Mouse (Mus musculus) CH12.LX (cell line): ENCODE results near the gene Ramp2.

Source experiments
- BHLHE40 ChIP-seq: IDR thresholded peaks from 2 replicates; pipeline ENCODE4 v1.6.1; 2011; ENCODE audit warnings: mild to moderate bottlenecking, low read depth, low read length, improper control_type of control experiment
- CTCF ChIP-seq, 2 experiments: IDR thresholded peaks in 1 of 2; conservative IDR thresholded peaks in 1 of 2; 2 replicates each; pipeline ENCODE4 v1.5.1; 2011 to 2012; ENCODE audit warnings: low read depth in 2 of 2, low read length in 2 of 2, improper control_type of control experiment in 1 of 2, inconsistent platforms in 1 of 2, mild to moderate bottlenecking in 1 of 2, moderate library complexity in 1 of 2
- ETS1 ChIP-seq: conservative IDR thresholded peaks from 2 replicates; pipeline ENCODE4 v1.6.1; 2012; ENCODE audit warnings: low read depth, mild to moderate bottlenecking, inconsistent platforms, low read length, improper control_type of control experiment, moderate library complexity
- MEF2A ChIP-seq: IDR thresholded peaks from 2 replicates; pipeline ENCODE4 v1.6.1; 2014; ENCODE audit warnings: low read depth, mild to moderate bottlenecking, inconsistent platforms, low read length, improper control_type of control experiment, borderline replicate concordance
- MXI1 ChIP-seq: IDR thresholded peaks from 2 replicates; pipeline ENCODE4 v1.6.1; 2011; ENCODE audit warnings: mild to moderate bottlenecking, low read depth, low read length, improper control_type of control experiment
- NRF1 ChIP-seq: IDR thresholded peaks from 2 replicates; pipeline ENCODE4 v1.6.1; 2014; ENCODE audit warnings: low read depth, mild to moderate bottlenecking, inconsistent platforms, low read length, improper control_type of control experiment, moderate library complexity
- POLR2A ChIP-seq: IDR thresholded peaks from 2 replicates; pipeline ENCODE4 v1.6.1; 2011; ENCODE audit warnings: low read depth, mild to moderate bottlenecking, improper control_type of control experiment, low read length
- SMC3 ChIP-seq: IDR thresholded peaks from 2 replicates; pipeline ENCODE4 v1.6.1; 2011; ENCODE audit warnings: low read depth, low read length, improper control_type of control experiment
- TCF12 ChIP-seq: IDR thresholded peaks from 2 replicates; pipeline ENCODE4 v1.6.1; 2014; ENCODE audit warnings: low read depth, mild to moderate bottlenecking, inconsistent platforms, low read length, improper control_type of control experiment
- USF1 ChIP-seq: IDR thresholded peaks from 2 replicates; pipeline ENCODE4 v1.6.1; 2014; ENCODE audit warnings: low read depth, mild to moderate bottlenecking, inconsistent platforms, low read length, improper control_type of control experiment

DNA sequence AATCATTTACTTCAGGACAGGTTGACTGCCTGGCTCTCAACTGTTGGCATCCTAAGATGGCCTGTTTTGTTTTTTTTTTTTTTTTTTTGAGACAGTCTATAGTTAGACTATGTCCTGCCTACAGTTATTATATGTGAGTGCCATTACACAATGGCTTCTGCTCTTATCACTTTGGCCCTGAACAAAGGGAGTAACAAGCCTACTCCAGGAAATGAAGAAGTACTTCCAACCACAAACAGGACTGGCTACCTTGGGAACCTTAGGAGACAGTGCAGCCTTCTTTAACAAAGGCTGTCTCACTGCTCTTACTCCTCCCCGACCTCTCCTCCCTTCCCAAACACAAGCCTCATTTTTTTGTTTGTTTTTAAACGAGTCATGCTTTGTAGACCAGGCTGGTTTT is 25.0 kb upstream of the Ramp2 start:
- no peak for TF ChIP-seq USF1
- TF ChIP-seq ETS1 = no peak
- TF ChIP-seq SMC3 = no peak
- no peak for TF ChIP-seq CTCF (conservative IDR thresholded peaks at IDR 0.05 in 1 of 2, IDR thresholded peaks at IDR 0.05 in 1 of 2; ENCODE audit: low read depth in 2 of 2, low read length in 2 of 2)
- TF ChIP-seq NRF1 = no peak
- no peak for TF ChIP-seq BHLHE40
- TF ChIP-seq POLR2A = no peak
- TF ChIP-seq MEF2A = no peak
- no peak for TF ChIP-seq TCF12
- no peak for TF ChIP-seq MXI1
